Mouse (Mus musculus) cerebellum, adult 11 months (tissue): ENCODE measurements at regions not wholly inside any gene's neighbourhood (a gene's known extent, or its start where the extent isn't known, plus 50 kb on each side); places are given as distances from the start of the nearest gene placed in this dataset.

Experiments used
- DNase-seq: peaks from one replicate; pipeline ENCODE4 v3.0.0; 2022

DNA sequence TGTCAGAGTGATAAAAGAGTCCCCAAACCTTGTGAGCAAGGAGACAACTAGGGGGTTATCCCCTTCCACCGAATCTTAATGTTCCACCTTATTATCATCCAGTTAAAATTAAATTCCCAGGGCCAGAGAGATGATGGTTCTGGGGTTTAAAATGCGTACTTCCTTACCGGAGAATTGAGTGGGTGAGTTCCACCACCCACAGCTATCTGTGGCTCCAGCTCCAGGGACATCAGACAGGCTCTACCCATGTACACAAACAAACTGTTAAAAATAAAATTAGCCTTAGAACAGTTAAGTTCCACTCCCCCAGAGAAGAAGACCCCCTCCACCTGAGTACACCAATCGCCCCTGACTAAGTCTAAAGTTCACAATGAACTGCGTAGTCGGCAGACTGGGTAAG, 52.0 kb upstream of the Mgat5 start:
- DNase-seq = no peak

DNA sequence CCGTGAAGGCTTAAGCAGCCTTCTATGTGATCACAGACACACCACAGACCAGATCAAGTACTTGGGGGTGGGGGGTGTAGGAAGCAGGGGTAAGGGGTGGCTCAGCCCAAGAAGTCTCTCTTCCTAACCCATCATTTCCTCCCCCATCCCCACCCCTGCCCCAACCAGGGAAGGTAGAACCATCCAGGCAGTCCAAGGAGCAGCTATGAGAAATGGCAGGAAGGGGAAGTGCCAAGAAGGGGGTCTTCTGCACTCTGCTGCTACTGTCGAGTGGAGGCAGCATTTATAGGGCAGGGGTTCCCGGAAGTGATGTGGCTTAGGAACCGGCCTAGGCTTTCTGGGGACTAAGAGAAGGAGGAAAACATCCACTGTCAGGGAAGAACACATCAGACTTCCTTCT, 69.3 kb upstream of the Mgat5 start:
- no peak for DNase-seq

DNA sequence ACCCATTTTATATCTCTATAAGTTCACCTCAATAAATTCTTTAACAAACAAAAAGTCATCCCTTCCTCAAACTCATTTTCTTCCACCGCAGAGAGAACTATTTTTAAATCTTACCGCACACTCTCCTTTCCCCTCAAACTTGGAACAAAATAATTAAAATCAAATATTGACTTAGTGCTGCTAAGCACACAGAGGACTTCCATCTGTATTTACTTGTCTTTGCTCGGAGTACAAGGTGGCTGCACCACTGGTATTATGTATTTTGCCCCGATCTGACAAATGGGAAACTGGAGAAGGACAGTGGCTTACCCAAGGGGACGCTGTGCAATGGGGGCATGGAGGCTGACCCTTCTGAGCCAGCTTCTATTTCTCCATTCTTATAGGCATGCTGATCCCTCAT, 72.9 kb upstream of the Mgat5 start:
- no peak for DNase-seq

DNA sequence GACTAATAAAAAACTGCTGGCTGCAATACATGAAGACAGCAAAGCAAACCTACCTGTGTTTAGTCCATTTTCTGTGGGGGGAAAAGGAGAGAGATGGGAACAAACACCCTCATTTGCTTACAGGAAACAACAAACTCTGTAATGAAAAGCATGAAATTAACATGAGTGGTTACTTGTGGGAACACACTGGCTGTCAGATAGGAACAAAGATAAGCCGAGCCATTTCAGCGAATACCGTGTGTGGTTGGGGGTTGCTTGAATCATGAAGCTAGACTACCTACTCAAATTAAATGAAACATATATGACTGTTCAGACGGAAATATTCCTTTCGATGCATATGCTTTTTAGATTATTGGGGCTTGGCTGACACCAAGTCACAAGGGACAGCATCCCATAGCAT, 80.0 kb upstream of the Mgat5 start:
- no peak for DNase-seq

DNA sequence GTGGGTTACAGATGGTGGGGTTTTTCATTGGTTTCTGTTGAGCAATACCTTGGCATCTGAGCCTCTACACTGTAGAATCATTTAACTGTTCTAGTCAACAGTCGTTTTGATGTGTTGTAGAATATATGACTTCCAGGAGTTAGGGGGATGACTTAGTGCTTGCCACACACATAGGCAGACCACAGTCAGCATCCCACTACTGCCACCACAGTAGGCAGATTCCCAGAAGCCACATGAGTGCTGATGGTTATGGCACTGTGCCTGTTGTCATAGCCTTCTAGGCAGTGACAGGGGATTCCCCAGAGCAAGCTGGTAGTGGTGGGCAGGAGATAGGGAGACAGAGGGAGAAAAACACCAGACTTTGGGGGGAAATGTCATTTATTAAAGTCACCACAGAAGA, 86.8 kb upstream of the Mgat5 start:
- no peak for DNase-seq

DNA sequence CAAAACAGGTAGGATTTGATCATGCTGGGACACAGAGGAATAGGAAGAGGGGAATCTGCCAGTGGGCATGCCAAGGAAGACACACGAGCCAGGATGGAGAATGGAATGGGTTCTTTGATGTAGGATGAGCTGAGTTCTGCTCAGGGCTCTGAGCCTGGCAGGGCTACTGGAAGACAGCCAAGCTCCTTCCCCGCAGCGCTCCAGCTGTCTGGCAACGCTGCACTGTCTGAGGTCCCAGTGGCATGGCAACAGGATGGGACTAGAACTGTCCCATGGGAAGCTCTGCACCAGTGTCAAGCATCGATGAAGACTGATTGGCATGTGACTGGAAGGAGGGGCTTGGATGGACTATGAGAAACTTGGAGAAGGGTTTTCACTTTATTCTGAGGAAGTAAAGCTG, 97.3 kb upstream of the Mgat5 start:
- no peak for DNase-seq

DNA sequence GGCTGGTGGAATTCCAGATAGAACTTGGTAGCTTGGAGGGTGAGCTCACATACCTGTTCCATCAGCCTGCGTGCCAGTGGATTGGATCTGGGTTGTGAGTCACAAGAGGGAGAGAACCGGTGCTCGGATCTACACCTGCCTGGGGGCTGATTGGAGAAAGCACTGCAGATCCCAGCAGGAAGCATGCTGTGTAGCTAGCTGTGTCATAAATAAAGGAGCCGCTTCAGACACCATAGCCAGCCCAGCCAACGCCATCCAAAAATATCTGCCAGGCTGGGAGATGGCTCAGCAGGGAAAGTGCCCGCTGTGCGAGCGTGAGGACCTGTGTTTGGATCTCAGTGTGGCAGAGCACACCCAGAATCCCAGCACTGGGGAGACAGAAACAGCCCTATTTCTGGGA, 99.0 kb upstream of the Mgat5 start:
- no peak for DNase-seq

DNA sequence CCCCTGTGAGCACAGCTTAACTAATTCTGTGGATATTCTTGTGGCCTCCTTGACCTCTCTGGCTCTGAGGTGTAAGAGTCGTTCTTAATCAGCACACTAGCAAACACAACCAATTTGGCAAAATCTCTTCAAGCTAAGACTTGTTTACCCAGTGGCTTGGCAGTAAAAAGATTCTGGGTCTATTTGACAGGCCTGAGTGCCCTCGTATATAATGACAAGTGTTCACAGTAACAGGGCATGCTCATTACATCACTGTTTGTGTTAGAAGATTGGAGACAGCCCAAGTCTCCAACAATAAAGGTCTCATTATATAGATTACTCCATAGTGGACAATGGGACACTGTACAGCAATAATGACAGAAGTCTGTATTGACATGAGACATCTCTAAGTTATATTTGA, 101.2 kb upstream of the Mgat5 start:
- DNase-seq = no peak

DNA sequence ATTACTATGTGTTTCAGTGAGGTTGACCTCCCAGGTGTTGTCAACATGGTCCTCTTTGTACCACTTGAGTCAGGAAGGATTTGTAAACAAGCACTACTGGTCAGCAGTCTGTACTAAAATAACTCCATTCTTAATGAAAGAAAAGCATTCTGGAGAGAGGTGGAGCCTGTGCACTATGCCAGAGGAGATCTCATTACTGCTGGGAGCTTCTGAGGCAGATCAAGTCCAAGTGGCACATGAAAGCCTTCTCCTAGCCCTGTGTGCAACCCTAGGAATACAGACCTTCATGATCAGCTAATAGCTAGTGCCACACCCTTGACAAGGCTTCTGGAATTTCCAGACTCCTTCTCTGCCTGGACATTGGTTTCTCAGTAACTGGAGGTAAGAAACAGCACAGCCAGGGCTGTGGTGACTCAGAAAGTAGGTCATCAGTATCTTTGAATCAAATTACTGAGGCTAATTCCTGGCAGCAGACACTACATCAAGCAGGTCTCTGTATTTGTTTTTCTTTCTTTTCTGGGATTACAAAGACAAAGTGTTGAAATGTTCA, 105.9 kb upstream of the Mgat5 start:
- DNase-seq = no peak

DNA sequence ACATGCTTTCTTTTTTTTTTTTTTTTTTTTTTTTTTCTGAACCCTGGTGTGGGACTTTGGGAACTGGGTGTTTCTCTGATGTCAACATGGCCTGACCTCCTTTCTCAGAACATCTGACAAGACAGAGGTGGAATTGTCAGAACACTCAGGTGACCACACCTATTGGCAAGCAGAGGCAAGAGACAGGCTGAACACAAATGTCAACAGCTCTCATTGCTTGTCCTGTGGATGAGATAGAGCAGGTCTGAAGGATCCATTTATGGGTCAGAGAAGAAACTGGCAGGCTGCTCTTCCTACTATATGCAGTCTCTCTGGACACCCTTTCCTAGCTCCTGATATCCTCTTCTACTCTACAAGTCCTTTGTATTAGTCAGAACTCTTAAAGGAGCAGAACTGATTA, 117.2 kb upstream of the Mgat5 start:
- DNase-seq = no peak

DNA sequence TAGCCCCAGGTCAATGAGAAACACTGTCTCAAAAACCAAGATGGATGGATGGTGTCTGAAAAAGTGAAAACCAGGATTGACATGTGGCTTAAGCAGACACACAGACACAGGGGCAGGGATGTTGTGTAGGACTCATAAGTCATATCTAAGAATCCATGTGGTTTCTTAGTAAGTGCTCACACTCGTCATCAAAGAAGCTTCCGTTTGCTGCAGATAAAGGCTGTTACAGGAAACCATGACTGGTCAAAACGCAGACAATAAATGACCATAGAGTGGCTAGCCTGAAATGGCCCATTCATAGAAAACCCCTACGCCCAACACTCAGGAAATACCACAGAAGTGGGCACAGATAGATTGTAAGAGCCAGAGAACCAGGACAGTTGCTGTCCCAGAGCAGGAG, 118.8 kb upstream of the Mgat5 start:
- DNase-seq = no peak

DNA sequence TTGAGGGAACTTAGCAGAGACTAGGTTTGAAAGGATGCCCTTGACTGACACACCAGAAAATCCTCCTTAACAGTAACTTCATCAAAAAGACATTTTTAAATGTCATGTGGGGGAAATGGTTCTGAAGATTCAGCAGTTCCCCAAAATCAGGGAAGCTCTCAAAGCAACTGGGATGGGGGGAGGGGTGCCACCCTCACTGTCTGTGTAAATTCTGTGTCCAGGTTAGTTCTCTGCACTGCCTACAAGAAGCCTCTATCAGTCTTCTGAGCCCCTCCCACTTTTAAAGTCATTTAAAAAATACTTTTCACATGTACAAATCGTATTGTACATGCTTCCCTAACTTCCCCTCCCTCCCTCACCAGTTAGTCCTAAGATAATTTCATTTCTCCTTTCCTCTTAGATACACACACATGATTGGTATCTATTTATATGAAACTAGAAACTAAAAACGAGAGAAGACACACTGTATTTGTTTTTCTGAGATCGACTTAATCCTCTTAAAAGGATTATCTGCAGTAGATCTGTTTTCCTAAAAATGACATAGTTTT, 121.0 kb upstream of the Mgat5 start:
- DNase-seq = no peak

DNA sequence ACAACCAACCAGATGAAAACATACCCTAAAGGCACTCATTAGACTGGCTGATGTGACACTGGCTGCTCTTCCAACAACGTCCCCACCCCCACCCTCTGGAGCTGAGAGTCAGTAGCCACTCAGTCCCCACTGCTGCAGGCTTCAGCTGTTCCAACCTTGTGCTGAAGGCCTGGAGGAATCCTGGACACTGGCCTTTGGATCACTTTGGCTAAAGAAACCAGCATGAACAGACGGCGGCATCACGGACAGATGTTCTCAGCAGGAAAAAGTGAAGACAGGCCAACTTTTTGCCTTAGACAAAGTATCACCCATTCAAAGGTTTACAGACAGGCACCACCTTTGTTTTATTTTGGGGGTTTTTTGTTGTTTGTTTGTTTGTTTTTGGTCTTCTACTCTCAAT, 125.8 kb upstream of the Mgat5 start:
- no peak for DNase-seq

DNA sequence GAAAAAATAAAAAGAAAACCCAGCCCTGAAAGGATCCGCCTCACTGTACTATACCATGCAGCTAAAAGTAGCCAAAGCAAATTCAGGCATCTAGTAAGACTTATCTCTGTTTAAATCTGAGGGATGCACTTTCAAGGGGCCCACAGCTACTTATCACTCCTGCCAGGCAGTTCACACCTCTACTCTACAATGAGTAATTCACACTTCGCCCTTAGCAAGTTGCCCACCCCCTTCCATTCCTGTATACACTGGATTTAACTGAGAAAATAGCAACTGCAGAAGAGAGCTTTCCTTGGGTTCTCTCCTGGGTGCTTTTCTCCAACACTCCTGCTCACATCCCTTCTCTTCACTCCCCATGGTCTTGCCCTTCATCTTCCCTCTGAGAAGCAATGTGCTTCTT, 142.4 kb upstream of the Mgat5 start:
- no peak for DNase-seq

DNA sequence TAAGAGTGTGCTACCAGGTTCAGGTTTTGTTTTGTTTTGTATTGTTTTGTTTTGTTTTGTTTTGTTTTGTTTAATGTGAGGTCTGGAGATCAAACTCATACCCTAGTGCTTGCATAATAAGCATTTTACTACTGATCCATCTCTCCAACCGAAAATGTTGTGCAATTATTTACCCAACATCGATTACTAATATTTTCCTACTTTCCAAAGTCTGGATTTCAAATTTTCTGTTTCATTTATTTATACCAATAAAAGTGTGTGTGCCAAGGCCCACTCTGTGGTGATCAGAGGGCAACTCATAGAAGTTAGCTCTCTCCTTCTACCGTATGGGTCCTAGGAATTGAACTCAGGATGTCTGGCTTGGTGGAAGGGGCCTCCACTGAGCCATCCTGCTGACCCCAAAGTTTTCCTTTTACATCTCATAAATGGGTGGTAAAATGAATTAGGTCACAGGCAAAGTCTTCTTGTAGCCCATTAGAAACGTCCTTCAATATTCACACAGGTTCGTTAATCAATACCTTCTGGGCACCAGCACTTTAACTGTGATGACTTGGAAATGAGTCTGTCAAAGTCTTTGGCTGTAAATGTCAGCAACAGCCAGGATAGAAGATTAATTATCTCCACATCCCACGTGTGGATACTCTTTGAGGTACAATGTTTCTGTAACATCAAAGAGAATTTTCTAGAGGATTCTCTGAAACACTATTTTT, 158.9 kb upstream of the Mgat5 start:
- DNase-seq = no peak

DNA sequence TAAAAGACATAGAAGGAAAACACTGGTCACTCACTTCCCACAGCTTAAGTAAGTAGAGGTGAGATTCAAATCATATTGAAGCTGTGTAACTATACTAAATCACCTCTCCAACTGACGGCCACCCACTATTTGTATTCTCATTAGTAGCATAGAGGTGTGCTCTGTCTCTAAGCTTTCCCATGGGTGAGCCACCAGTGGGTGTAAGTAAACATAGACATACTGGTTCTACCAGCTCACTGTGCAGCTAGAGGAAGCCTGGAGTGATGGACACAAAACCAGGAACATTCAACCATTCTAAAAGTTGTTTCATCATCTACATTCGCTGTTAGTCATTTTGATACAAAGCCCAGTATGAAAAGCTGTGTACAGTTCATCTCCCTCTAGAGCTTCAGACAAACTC, 170.1 kb upstream of the Mgat5 start:
- no peak for DNase-seq

DNA sequence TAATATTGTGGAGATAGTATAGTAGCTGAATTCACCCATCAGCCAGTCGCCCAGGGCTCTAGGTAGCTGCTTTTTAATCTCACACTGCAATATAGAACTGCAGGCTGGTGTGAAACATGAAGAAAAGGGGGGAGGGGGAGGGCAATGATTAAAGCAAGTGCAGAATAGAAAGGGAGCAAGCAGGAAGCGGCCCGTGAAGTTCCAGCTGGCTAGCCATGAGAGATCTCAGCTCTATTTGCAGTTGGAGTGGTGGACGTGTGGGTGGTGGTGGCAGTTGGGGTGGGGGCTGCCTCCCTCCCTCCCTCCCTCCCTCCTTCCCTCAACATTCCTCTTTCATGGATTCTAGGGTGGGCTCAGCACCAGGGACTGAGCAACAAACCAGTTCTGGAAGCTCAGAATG, 173.3 kb upstream of the Mgat5 start:
- no peak for DNase-seq

DNA sequence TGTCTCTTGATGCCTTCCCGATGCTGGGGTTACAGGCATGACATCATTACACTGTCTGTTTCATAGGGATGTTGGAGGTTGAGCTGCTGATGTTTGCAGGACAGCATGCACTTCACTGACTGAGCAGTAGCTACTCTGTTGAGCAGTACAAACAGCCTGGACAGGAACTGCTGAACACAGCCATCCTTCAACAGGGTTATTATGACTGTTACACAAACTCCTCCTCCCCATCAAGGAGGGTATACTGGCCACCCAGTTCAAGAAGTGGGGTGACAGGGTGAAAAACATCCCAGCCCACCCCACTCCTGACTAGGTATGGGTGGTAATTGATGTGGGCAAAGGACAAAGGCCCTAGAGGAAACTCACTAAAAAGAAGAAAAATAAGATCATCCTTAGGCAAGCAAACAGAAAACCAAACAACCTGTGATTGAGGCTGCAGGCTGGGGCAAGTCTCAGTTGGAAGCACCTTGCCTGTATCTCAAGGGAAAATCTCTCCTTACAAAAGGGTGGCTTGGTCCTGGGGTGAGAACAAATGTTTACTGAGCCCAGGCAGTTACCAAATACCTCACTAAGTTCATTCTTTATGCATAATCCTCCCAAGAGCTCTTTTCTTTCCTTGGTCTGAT, 175.8 kb upstream of the Mgat5 start:
- DNase-seq = no peak

DNA sequence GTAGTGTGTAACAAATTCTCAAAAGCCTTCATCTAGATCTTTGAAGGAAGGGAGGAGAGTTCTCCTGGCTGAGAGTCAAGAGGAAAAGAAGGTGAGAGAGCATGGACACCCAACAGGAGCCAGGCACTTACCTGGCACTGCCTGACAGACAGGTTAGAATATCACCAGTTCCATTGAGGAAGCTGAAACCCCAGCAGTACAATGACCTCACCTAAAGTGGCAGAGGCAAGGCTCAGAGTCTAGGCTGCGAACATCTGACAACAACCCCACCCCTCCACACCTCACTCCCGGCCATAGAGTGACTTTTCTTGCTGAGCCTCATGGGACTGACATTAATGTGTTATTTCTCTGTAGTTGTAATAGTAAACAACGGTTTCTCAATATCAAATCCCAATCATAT, 181.7 kb upstream of the Mgat5 start:
- DNase-seq = no peak

DNA sequence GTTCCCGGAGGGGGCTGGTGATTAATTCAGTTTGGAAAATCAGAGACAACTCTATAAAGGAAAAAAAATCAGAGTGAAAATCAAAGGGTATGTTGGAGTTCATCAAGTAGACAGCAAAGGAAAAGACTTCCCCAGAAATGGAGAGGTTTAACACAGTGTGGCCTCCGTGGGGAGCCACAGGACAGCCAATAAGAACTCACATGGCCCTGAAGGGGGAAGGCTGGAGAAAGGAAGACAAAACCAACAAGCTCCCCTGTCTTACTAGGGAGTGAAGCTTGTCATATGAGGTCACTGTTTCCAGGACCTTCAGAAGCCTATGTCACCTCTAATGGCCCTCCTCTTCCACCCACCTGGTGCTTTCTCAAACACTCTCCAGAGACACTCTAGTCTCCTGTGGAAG, 187.1 kb upstream of the Nckap5 start:
- no peak for DNase-seq

DNA sequence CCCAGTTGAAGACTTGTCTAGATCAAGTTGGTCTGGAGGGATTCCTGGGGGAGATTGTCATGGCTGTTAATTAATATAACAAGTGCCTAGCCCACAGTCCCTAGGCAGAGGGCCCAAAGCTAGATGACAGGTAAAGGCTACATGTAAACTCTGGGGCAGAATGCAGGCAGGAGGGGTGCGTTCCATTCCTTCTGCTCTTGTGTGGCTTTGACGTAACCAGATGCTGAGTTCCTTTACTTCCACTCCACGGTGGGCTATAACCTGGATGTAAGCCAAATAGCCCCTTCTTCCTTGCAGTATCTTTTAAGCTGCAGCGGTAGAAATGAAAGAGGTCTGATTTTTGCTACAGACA, 185.3 kb upstream of the Nckap5 start:
- DNase-seq = no peak

DNA sequence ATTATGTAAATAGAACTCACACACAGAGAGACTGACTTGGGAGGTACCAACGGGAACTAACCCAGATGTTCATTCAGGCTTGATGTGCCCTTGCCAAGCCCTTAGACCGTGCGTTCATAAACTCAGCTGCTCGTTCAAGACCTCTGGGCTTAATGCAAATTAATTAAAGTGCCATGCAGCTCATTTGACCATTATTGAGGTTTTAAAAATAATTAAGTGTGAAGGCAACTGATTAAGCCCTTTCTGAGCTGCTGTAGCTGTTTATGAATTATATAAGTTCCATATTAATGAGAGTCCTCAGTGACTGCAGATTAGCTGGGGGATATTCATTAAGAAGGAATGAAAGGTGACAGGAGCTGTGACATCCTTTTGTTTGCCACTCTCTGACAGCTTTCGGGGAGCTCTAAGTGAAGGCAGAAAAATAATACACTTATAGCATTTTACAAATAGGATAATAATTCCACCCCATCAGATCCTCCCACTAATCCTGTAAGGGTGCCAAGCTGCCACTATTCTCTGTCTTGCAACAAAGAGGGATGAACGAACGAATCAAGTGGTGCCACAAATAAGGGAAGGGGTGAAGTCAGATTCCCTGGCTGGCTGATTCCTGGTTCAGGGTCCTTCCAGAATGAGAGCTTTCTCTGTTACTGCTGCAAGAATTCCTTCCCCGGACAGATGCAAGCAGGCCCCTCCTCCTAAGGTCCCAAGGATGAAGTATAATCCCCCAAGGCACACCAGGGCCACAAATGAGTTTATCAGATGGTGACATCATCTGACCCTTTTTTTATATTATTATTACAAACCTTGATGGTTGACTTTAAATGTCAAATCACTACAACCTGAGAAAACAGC, 184.7 kb upstream of the Nckap5 start:
- no peak for DNase-seq

DNA sequence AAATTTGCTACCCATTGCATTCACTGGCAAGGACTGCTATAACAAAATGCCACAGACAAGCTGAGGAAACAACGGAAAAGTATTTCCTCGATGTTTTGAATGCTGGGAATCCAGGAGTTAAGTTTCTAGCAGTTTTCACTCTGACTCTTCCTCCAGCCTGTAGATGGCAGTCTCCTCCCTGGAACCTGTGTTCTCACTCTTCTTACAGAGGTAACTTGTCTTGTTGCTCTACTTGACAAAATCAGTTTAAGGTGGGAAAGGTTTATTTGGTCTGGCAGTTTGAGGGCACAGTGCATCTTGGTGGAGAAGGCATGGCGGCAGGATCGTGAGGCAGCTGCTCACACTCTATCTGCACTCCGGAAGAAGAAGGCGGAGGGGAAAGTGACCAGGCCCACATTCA, 181.3 kb upstream of the Nckap5 start:
- no peak for DNase-seq

DNA sequence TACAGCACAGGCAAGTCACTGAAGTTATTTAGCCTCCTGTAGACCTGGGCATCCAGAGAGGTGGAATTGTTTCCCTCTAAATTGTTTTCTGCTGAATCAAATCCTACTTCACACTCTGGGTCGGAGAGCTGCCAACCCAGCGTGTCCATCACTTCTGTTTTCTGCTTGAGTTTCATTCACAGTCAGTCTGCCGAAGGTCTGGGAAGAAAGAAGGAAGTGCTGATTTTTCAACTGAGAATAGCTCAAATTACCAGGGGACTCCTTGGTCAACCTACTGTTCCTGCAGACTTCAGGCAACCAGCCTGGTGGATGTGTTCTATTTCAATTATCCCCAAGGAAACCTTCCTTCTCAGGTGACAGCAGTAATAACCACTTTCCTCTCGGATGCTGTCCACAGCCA, 179.1 kb upstream of the Nckap5 start:
- no peak for DNase-seq
